Comparison of ENCODE assay signal across 13 mouse cellular contexts in genomic region chr16:38431446-38432185, GRCm38 (mm10). TPM values are rescaled to one million over a fixed set of nuclear protein-coding genes. Genes with fewer than 3 reads are reported as not detected.
DNase-seq lines count a peak whose midpoint lies in the region; ATAC-seq and TF ChIP-seq lines count a peak whose summit lies in the region.
"Had no signal": no experiment of that assay in that cellular context is flagged by ENCODE, and none has a peak within 500 bp of the region (broad histone marks: within the 10 kb centered on the region; RNA-seq: fewer than 3 reads in every experiment).

No protein-coding gene starts in this region.

- H3K9me3 ChIP-seq in kidney, embryonic 15.5 days (replicated peaks) = no peaks in the 10 kb centered on the region
- no peaks in the 10 kb centered on the region for H3K9me3 ChIP-seq in G1E (replicated peaks)
- H3K9me3 ChIP-seq in liver, embryonic 14.5 days (ENCODE audit: control insufficient read depth, low read length) = no peaks in the 10 kb centered on the region
- H3K9me3 ChIP-seq in forebrain, embryonic 11.5 days (ENCODE audit: control insufficient read depth, low read length) = no peaks in the 10 kb centered on the region
- H3K9me3 ChIP-seq: embryonic facial prominence, embryonic 12.5 days had no signal

- TF ChIP-seq EP300 in liver, embryonic 14.5 days (IDR thresholded peaks at IDR 0.05; ENCODE audit: low read depth) = no peak

- no peak overlapping the region for H3K4me3 ChIP-seq in kidney, embryonic 15.5 days (replicated peaks)
- H3K4me3 ChIP-seq in G1E (ENCODE audit: low read depth, low read length) = no peak overlapping the region
- H3K4me3 ChIP-seq in liver, embryonic 14.5 days (ENCODE audit: insufficient read depth in 1 of 2, low read depth in 2 of 2, low read length in 2 of 2) = peak overlapping the region in 1 of 2 experiments; percentile 23; a peak in 1 of 4 replicates
- H3K4me3 ChIP-seq in forebrain, embryonic 11.5 days (ENCODE audit: low read depth, low read length) = no peak overlapping the region
- H3K4me3 ChIP-seq: embryonic facial prominence, embryonic 12.5 days had no signal

- TF ChIP-seq CTCF in G1E (IDR thresholded peaks at IDR 0.05; ENCODE audit: low read depth, low read length) = no peak
- TF ChIP-seq CTCF in liver, embryonic 14.5 days (IDR thresholded peaks at IDR 0.05; ENCODE audit: low read depth) = no peak

- no peaks in the 10 kb centered on the region for H3K36me3 ChIP-seq in kidney, embryonic 15.5 days
- no peaks in the 10 kb centered on the region for H3K36me3 ChIP-seq in G1E (replicated peaks)
- H3K36me3 ChIP-seq in liver, embryonic 14.5 days (replicated peaks; ENCODE audit: control insufficient read depth, insufficient read depth, low read depth) = no peaks in the 10 kb centered on the region
- H3K36me3 ChIP-seq in forebrain, embryonic 11.5 days (ENCODE audit: control insufficient read depth, insufficient read depth, low read length) = no peaks in the 10 kb centered on the region
- H3K36me3 ChIP-seq: embryonic facial prominence, embryonic 12.5 days had no signal

- 0 out of 2 replicates have a peak overlapping the region, but pooled peaks have one; percentile 3 for H3K4me2 ChIP-seq in kidney, embryonic 15.5 days
- H3K4me2 ChIP-seq in liver, embryonic 14.5 days (ENCODE audit: low read depth) = peak overlapping the region; percentile 34
- no peak overlapping the region for H3K4me2 ChIP-seq in forebrain, embryonic 11.5 days (ENCODE audit: low read depth, low read length, severe bottlenecking)
- H3K4me2 ChIP-seq: embryonic facial prominence, embryonic 12.5 days had no signal

- no peak overlapping the region for H3K27ac ChIP-seq in kidney, embryonic 15.5 days
- H3K27ac ChIP-seq in liver, embryonic 14.5 days = no peak overlapping the region
- no peak overlapping the region for H3K27ac ChIP-seq in forebrain, embryonic 11.5 days (ENCODE audit: low read depth, low read length)
- H3K27ac ChIP-seq: embryonic facial prominence, embryonic 12.5 days had no signal

- no peak for ATAC-seq in kidney, embryonic 15.5 days (replicated peaks; ENCODE audit: low FRiP score)
- ATAC-seq in G1E (ENCODE audit: extremely low read depth, insufficient number of reproducible peaks, low FRiP score, poor library complexity, severe bottlenecking) = peak; percentile 45
- no peak for ATAC-seq in liver, embryonic 14.5 days (ENCODE audit: insufficient read depth)
- no peak for ATAC-seq in forebrain, embryonic 11.5 days (replicated peaks; ENCODE audit: low FRiP score)
- ATAC-seq: forebrain, embryonic 16.5 days; intestine, embryonic 16.5 days had no signal

- no peaks in the 10 kb centered on the region for H3K27me3 ChIP-seq in kidney, embryonic 15.5 days
- H3K27me3 ChIP-seq in G1E (ENCODE audit: insufficient read depth, low read length) = no peaks in the 10 kb centered on the region
- H3K27me3 ChIP-seq in liver, embryonic 14.5 days (ENCODE audit: control insufficient read depth, insufficient read depth, low read length) = no peaks in the 10 kb centered on the region
- H3K27me3 ChIP-seq in forebrain, embryonic 11.5 days (ENCODE audit: control insufficient read depth, insufficient read depth, low read length) = no peaks in the 10 kb centered on the region
- H3K27me3 ChIP-seq: embryonic facial prominence, embryonic 12.5 days had no signal

- H3K9ac ChIP-seq in kidney, embryonic 15.5 days = no peak overlapping the region
- H3K9ac ChIP-seq in liver, embryonic 14.5 days (replicated peaks) = no peak overlapping the region
- no peak overlapping the region for H3K9ac ChIP-seq in forebrain, embryonic 11.5 days (ENCODE audit: low read length)
- H3K9ac ChIP-seq: embryonic facial prominence, embryonic 12.5 days had no signal

- no peak for DNase-seq in kidney, adult 18-20 months
- DNase-seq in G1E (ENCODE audit: low spot score) = no peak
- peak; percentile 36 for DNase-seq in heart, adult 8-10 months (ENCODE audit: low spot score)
- DNase-seq in liver, embryonic 14.5 days (ENCODE audit: low read depth in 3 of 3, low spot score in 3 of 3) = no peak
- DNase-seq in spleen, adult 18-20 months = no peak
- DNase-seq in forebrain, embryonic 11.5 days (ENCODE audit: low spot score) = no peak
- no peak for DNase-seq in cerebellum, adult 9-11 months
- DNase-seq: cerebellum, adult 8-10 months; thymus, postnatal 4 days had no signal

- 57% methylated on average over 13 of the region's 13 CpGs for WGBS in kidney, embryonic 15.5 days
- WGBS in liver, embryonic 14.5 days (ENCODE audit: insufficient replicate concordance) = 28% methylated on average over 13 of the region's 13 CpGs
- WGBS in forebrain, embryonic 11.5 days = 40% methylated on average over 13 of the region's 13 CpGs

- 0 out of 2 replicates have a peak, but pooled peaks cover 7% of the 10 kb centered on the region for H3K4me1 ChIP-seq in kidney, embryonic 15.5 days
- peaks cover 40% of the 10 kb centered on the region for H3K4me1 ChIP-seq in G1E (ENCODE audit: insufficient read depth, low read depth, low read length)
- H3K4me1 ChIP-seq in liver, embryonic 14.5 days (replicated peaks; ENCODE audit: control insufficient read depth in 2 of 2, insufficient read depth in 2 of 2, low read length in 1 of 2) = peaks cover 0 to 19% of the 10 kb centered on the region in 2 experiments; a peak in 3 of 4 replicates
- H3K4me1 ChIP-seq in forebrain, embryonic 11.5 days (replicated peaks; ENCODE audit: control insufficient read depth, insufficient read depth, low read length) = no peaks in the 10 kb centered on the region
- H3K4me1 ChIP-seq: embryonic facial prominence, embryonic 12.5 days had no signal

RNA-seq across cellular contexts. Expression of gene Pla1a, which starts 1.3 kb away (rescaled TPM):
- polyA plus RNA-seq in kidney, embryonic 15.5 days (2015; fragmentation: Nextera tagmentation; extraction: Ambion mirVana) = 3.9 and 4.2 TPM in 2 replicates
- total RNA-seq in G1E (2014; fragmentation: Nextera tagmentation) (1.7 TPM in 1 of 2 replicates, not detected in the other), G1E (2017) (0.16 TPM in 1 of 2 replicates, not detected in the other)
- not detected in 2 replicates for polyA plus RNA-seq in G1E (2012)
- 10 to 100 TPM in 3 of 4 experiments, 1 to 10 TPM in 1; 5.9 to 12.0 (median 10.6) TPM for total RNA-seq in heart, adult 8-10 months (2022)
- polyA plus RNA-seq in liver, embryonic 14.5 days (2012; rRNA removed) = 13.8 and 15.0 TPM in 2 replicates
- polyA plus RNA-seq in liver, embryonic 14.5 days (2014; fragmentation: Nextera tagmentation; extraction: Ambion mirVana) = 15.5 and 18.9 TPM in 2 replicates
- 0.15 and 0.25 TPM in 2 replicates for polyA plus RNA-seq in forebrain, embryonic 11.5 days (2014; fragmentation: Nextera tagmentation; extraction: Ambion mirVana)

RNA-seq across cellular contexts. Expression of gene Adprh, which starts 20.9 kb away (rescaled TPM):
- polyA plus RNA-seq in kidney, embryonic 15.5 days (2015; fragmentation: Nextera tagmentation; extraction: Ambion mirVana) = 93.2 and 102 TPM in 2 replicates
- total RNA-seq in G1E (2014; fragmentation: Nextera tagmentation) (56.4 and 60.6 TPM in 2 replicates), G1E (2017) (26.4 and 28.4 TPM in 2 replicates)
- 355 and 468 TPM in 2 replicates for polyA plus RNA-seq in G1E (2012)
- total RNA-seq in heart, adult 8-10 months (2022) = 10 to 100 TPM; 23.8 to 24.8 (median 24.0) TPM
- polyA plus RNA-seq in liver, embryonic 14.5 days (2012; rRNA removed) = 12.4 and 15.2 TPM in 2 replicates
- polyA plus RNA-seq in liver, embryonic 14.5 days (2014; fragmentation: Nextera tagmentation; extraction: Ambion mirVana) = 23.7 and 29.9 TPM in 2 replicates
- polyA plus RNA-seq in forebrain, embryonic 11.5 days (2014; fragmentation: Nextera tagmentation; extraction: Ambion mirVana) = 135 and 137 TPM in 2 replicates

RNA-seq across cellular contexts. Expression of gene Cd80, which starts 23.7 kb away (rescaled TPM):
- 0.29 and 0.50 TPM in 2 replicates for polyA plus RNA-seq in kidney, embryonic 15.5 days (2015; fragmentation: Nextera tagmentation; extraction: Ambion mirVana)
- total RNA-seq in G1E (2014; fragmentation: Nextera tagmentation) (62.1 and 77.0 TPM in 2 replicates), G1E (2017) (4.9 and 5.3 TPM in 2 replicates)
- polyA plus RNA-seq in G1E (2012) = 2.2 and 3.0 TPM in 2 replicates
- total RNA-seq in heart, adult 8-10 months (2022) = 1 to 10 TPM in 1 of 4 experiments, under 1 TPM in 3; 0.54 to 1.3 (median 0.77) TPM
- polyA plus RNA-seq in liver, embryonic 14.5 days (2012; rRNA removed) = 0.12 and 0.35 TPM in 2 replicates
- polyA plus RNA-seq in liver, embryonic 14.5 days (2014; fragmentation: Nextera tagmentation; extraction: Ambion mirVana) = 0.15 and 0.18 TPM in 2 replicates
- polyA plus RNA-seq in forebrain, embryonic 11.5 days (2014; fragmentation: Nextera tagmentation; extraction: Ambion mirVana) = 0.45 and 0.73 TPM in 2 replicates
